Mouse (Mus musculus): ENCODE measurements around the gene Nrp1.

Nrp1 gene

GRCm38 (mm10) chr8:128358406-128358755 is at the start of gene Nrp1:
TSS of gene Nrp1 (plus strand) at chr8:128358604.
- DNase-seq (ENCODE audit: extremely low spot score), result peak; percentile 72

DNA sequence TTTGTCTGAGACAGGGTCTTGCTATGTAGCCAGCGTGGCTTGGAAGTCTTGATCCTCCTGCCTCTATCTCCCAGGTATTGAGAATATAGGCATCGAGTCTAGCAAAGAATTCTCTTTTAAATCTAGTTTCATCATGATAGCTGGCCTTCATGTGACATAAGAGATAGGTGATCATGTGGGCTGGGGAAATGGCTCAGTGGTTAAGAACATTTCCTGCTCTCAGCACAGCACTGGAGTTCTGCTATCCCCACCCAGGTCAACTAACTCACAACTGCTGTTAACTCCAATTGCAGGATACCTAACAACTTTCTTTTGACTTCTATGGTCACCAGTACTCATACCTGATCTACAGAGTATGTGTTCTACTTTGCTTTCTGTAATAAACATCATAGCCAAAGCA is 37.6 kb upstream of the Nrp1 start:
- no peak for DNase-seq (ENCODE audit: extremely low spot score)

DNA sequence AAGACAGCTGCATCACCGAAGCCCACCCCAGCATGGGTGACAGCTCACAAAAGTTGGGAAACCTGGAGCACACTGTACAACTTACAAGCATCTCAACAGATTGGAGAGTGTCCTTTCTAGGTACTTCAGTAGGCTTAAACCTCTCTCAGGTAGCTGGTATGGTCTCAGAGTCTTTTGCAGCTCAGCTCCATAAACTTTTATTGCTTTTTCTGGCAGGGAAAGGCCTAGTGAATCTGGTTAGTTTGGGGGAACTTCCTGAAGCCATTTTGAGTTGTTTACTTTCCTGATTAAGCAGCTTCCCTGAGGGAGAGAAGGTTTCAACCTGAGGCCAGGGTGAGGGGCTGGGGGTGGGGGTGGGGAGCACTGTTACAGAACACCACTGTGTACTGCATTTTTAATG is 31.1 kb upstream of the Nrp1 start:
- no peak for DNase-seq (ENCODE audit: extremely low spot score)

- DNase-seq (ENCODE audit: extremely low spot score), result no peak
Observed at GRCm38 (mm10) chr8:128327922-128328321, 30.5 kb upstream of the Nrp1 start.

- no peak for DNase-seq (ENCODE audit: extremely low spot score)
Observed at GRCm38 (mm10) chr8:128329502-128329901, 28.9 kb upstream of the Nrp1 start.

DNA sequence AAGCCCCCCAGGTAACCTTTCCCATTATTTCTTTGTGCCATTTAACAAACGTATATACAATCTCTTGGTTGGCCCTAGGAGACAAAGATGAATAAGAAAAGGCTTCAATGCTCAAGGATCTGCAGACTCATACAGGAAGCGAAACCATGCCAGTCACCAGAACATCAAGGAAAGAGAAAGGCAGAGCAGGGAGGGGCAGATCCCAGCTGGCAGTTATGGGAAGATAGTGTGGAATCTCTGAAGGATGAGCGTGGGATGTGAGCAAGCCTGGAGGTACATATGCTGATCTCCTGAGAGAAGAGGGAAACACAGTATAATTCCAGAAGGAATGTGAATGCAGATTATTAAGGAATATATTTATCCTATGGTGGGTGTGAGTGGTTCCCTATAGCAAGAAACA is 22.4 kb upstream of the Nrp1 start:
- no peak for DNase-seq (ENCODE audit: extremely low spot score)

DNA sequence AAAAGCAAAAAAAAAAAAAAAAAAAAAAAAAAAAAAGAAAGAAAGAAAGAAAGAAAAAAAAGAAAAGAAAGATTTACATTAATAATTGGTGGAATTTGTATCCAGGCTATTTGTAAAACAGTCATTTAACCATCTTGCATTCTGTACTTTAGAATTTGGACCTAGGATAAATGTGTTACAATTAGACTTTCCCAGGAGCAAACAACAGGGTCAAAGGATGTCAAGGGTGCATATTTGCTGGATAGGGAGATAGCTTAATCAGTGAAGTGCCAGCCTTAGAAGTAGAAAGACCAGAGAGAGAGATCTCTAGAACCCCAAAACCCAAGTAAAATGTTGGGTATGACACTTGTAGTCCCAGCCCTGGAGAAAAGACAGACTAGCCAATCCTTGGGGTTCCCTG is 19.5 kb upstream of the Nrp1 start:
- no peak for DNase-seq (ENCODE audit: extremely low spot score)

DNA sequence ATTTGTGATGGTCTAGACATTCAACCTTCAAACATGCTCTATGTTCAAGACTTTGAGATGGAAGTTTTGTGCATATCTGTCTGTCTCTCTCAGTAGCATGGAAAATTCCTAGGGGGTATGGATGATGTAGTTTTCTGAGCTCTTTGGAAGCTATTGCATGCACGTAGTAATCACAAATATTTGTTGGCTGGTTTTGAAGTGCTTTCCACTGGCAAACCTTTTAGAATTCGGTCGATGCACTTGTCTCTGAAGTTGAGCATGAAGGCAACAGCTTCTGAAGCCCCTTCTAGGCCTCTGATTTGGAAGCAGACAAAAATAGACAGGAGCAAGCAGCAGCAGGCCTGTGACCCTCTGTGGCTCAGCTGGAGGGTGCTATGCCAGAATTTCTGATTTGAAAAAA is 18.9 kb upstream of the Nrp1 start:
- no peak for DNase-seq (ENCODE audit: extremely low spot score)

DNA sequence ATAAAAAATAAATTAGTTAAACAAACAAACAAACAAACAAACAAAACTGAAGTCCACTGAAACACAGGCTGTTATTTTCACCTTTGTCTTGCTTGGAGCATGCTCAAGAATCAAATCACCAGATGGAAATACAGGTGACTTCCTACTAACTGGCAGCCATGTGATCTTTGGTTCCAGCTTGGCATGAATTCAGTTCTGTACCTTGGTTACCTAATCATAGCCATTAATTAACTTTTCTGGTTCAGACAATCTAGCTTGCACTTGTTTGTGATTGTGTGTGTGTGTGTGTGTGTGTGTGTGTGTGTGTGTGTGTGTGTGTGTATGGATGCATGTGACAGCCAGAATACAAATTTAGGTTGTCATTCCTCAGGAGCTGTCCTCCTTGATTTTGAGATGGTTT is 8.0 kb upstream of the Nrp1 start:
- no peak for DNase-seq (ENCODE audit: extremely low spot score)

- DNase-seq (ENCODE audit: extremely low spot score), result no peak
Observed at GRCm38 (mm10) chr8:128351211-128351610, 7.2 kb upstream of the Nrp1 start.

DNA sequence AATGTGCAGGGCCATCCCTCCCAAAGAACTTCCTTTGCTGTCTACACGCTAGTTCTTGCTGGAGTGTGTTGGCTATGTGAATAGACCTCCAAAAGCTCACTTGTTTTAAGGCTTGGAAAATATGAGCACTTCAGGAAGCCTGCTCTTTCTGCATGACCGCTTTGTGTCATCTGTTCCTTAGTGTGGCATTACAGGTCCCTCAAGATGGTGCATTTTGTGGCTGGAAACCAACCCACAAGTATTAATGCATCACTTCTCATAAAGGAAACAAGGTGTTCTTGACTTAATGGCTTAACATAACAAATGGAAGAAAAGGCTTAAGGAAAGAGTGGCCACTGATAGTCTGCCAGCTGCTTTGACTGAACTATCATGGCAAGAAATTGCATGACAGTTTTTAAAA is 5.6 kb upstream of the Nrp1 start:
- DNase-seq (ENCODE audit: extremely low spot score), result no peak

DNA sequence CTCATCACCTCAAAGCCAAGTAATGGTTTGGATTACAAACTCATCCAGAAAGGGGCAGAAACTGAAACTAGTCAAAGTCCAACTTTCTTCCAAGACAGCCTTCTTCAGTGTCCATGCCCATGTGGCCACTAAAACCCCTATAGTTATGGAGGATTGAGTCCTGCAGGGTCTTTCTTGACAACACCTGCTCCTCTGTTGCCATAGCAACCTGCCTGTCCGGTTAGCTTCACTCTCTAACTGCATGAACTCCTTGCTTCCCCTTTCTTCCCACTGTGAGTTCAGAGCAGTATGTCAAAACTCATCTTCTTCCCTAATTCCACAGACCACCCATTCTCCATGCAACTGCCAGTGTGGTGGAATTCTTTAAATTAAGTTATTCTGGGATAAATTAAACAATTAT is 4.4 kb upstream of the Nrp1 start:
- DNase-seq (ENCODE audit: extremely low spot score), result no peak

- no peak for DNase-seq (ENCODE audit: extremely low spot score)
Observed at GRCm38 (mm10) chr8:128355091-128355490, 3.3 kb upstream of the Nrp1 start.

DNA sequence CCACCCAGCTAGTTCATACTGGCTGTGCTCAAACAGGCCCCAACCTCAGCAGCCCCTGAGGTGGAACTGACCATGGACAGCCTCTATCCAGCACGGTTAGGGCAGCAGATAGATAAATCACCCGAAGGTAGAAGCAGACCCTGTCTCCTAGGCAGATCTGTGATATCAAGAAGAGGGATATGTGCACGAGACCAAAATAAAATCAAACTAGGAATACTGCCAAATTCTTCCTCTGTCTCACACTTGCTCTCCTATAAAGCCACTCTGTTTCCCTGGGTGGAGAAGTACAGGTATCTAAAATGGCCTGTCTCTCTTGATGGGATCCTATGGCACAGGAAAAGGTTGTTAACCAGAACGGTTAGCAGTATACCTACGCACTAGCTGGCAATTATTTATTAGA is 2.2 kb upstream of the Nrp1 start:
- DNase-seq (ENCODE audit: extremely low spot score), result no peak

GRCm38 (mm10) chr8:128356796-128357539 is 1.4 kb upstream of the Nrp1 start:
- DNase-seq (ENCODE audit: extremely low spot score), result peak; percentile 88

GRCm38 (mm10) chr8:128357540-128358405 is 631 bp upstream of the Nrp1 start:
- peak; percentile 82 for DNase-seq (ENCODE audit: extremely low spot score)

DNA sequence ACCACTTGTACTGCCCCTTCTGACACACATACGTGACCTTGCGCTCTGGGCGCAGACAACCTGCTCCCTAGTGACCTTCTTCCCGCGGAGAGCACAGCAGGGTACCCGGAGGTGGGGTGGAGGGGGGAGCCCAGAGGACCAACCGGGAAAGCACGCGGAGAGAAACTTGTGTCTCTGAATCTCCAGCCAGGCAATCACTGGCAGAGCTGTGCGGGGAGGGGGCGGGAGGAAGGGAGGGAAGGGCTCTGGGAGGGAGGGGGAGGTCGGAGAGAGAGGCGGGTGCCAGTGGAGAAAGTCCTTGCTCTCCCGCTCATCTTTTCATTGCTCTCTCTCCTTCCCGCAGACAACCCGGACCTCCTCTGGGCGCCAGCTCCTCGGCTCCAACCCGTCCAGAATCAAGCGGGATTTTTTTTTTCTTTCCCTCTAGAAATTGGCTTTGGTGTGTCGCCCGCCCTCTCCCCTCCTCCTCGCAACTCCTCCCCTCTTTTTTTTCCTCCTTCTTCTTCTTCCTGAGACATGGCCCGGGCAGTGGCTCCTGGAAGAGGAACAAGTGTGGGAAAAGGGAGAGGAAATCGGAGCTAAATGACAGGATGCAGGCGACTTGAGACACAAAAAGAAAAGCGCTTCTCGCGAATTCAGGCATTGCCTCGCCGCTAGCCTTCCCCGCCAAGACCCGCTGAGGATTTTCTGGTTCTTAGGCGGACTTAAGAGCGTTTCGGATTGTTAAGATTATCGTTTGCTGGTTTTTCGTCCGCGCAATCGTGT is 534 bp downstream of the Nrp1 start:
- peak; percentile 82 for DNase-seq (ENCODE audit: extremely low spot score)

DNA sequence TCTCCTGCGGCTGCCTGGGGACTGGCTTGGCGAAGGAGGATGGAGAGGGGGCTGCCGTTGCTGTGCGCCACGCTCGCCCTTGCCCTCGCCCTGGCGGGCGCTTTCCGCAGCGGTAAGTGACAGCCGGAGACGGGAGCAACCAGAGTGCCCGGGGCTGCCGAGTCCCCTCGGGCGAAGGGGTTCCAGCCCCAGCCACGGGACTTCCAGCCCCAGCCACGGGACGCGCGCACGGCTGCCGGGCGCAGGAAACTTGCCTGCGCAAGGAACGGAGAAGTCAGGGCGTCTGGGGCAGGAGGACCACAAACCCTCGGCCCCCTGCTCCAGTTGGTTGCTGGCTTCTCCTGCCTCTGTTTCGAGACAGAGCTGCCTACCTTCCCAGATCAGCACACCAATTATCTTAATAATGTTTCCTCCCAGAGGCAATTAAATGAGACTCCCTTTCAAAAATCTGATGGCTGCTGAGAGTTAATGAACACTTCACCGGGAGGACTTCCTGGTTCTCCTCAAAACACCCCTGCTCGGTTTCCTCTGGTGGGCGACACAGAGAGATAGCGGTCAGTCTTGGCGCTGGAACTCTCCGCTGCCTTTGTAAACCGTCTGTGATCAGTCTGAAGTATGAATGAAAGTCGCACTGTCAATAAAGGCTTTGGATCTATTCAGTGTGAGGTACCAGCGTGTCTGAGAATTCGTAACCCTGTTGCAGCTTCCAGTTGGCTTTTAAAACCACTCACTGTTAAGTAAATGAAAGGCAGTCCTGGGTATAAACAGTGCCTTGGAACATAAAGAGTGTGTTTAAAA is 1.3 kb downstream of the Nrp1 start:
- peak; percentile 77 for DNase-seq (ENCODE audit: extremely low spot score)

GRCm38 (mm10) chr8:128361343-128361870 is 3.0 kb downstream of the Nrp1 start:
- DNase-seq (ENCODE audit: extremely low spot score), result no peak

DNA sequence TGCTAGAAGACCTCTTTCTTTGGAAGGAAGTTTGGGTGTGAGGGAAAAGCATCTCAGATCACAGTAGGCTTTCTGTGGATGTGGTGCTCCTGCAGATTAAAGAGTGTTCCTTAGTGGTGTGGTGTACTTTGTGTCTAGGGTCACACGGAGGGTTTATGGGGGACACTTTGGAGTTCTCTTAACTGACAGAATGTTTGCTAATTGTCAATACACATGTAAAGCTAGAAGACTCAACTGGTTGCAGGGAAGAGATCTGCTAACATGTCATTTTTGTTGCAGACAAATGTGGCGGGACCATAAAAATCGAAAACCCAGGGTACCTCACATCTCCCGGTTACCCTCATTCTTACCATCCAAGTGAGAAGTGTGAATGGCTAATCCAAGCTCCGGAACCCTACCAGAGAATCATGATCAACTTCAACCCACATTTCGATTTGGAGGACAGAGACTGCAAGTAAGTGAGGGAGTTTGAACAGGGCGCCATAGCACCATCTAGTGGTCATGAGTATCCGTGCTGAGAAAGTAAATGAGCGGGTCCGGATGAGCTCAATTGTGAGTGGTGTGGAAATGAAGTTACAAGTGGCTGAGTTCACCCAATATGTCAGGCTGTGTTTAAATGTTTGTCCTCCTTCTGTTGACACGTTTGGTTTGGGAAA is 4.7 kb downstream of the Nrp1 start:
- DNase-seq (ENCODE audit: extremely low spot score), result peak; percentile 80

DNA sequence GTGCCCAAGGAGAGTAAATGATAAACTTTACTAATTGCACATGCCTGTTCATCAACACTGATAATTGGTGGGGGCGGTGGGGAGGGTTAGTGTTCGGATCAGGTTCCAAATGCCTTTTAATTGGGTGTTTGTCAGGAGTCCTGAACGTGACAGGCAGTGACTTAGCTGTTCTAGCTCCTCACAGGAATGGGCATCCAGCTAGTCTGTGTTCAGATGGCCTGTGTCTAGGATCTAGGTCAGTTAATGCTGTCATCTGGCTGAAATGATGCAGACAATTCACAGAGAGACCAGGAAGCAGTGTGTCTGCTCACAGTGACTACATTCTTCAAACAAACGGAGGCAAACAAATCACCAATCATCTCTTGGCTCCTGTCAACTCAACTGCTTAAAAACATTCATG is 12.1 kb downstream of the Nrp1 start:
- no peak for DNase-seq (ENCODE audit: extremely low spot score)
